Mouse (Mus musculus): ENCODE results near the gene Acaca.

- TF ChIP-seq POLR2A (IDR thresholded peaks at IDR 0.05; ENCODE audit: borderline replicate concordance, extremely low read depth, low read depth, low read length) (no peak), CTCF (IDR thresholded peaks at IDR 0.05; ENCODE audit: insufficient read depth, low read length) (no peak)
These were observed 203.4 kb downstream of the Acaca start for GRCm38 (mm10) chr11:84332860-84333259.
